In genomic region chr1:170014784-170015183, GRCm38 (mm10) we compare ENCODE assay signal across 22 mouse cellular contexts. TPM values are rescaled to one million over a fixed set of nuclear protein-coding genes. Genes with fewer than 3 reads are reported as not detected.
DNase-seq lines count a peak whose midpoint lies in the region; ATAC-seq lines count a peak whose summit lies in the region.
"Had no signal": no experiment of that assay in that cellular context is flagged by ENCODE, and none has a peak within 500 bp of the region (broad histone marks: within the 10 kb centered on the region; RNA-seq: fewer than 3 reads in every experiment).

No protein-coding gene starts in this region.

- H3K4me3 ChIP-seq in embryonic facial prominence, embryonic 15.5 days (replicated peaks) = no peak overlapping the region
- no peak overlapping the region for H3K4me3 ChIP-seq in embryonic facial prominence, embryonic 10.5 days
- H3K4me3 ChIP-seq: embryonic facial prominence, embryonic 13.5 days; forebrain, embryonic 10.5 days; forebrain, embryonic 13.5 days; gastrocnemius, adult 2 months; heart, adult 2 months; heart, embryonic 10.5 days; heart, embryonic 13.5 days; hindbrain, embryonic 12.5 days; hindbrain, embryonic 15.5 days had no signal

- H3K27ac ChIP-seq in embryonic facial prominence, embryonic 15.5 days (replicated peaks) = no peak overlapping the region
- no peak overlapping the region for H3K27ac ChIP-seq in embryonic facial prominence, embryonic 10.5 days (replicated peaks)
- H3K27ac ChIP-seq: embryonic facial prominence, embryonic 13.5 days; forebrain, embryonic 10.5 days; forebrain, embryonic 13.5 days; gastrocnemius, adult 2 months; heart, adult 2 months; heart, embryonic 10.5 days; heart, embryonic 13.5 days; hindbrain, embryonic 12.5 days; hindbrain, embryonic 15.5 days had no signal

- peak; percentile 34; the same call in 1 of the 2 replicates for ATAC-seq in embryonic facial prominence, embryonic 15.5 days (ENCODE audit: insufficient number of reproducible peaks, low FRiP score, low TSS enrichment, low read depth)
- ATAC-seq: CD4-positive, CD25-positive, alpha-beta regulatory T cell, adult 4 months; forebrain, embryonic 13.5 days; intestine, postnatal 0 days had no signal

- H3K9me3 ChIP-seq in embryonic facial prominence, embryonic 15.5 days (replicated peaks) = peaks cover 36% of the 10 kb centered on the region
- H3K9me3 ChIP-seq in embryonic facial prominence, embryonic 10.5 days = peaks cover 45% of the 10 kb centered on the region
- H3K9me3 ChIP-seq: hindbrain, embryonic 15.5 days had no signal

- no peaks in the 10 kb centered on the region for H3K27me3 ChIP-seq in embryonic facial prominence, embryonic 15.5 days
- no peaks in the 10 kb centered on the region for H3K27me3 ChIP-seq in embryonic facial prominence, embryonic 10.5 days (replicated peaks; ENCODE audit: low read depth, poor library complexity, severe bottlenecking)
- H3K27me3 ChIP-seq: embryonic facial prominence, embryonic 13.5 days; forebrain, embryonic 13.5 days; heart, embryonic 13.5 days; hindbrain, embryonic 12.5 days; hindbrain, embryonic 15.5 days had no signal

- H3K9ac ChIP-seq in embryonic facial prominence, embryonic 15.5 days = no peak overlapping the region
- H3K9ac ChIP-seq: embryonic facial prominence, embryonic 13.5 days; forebrain, embryonic 13.5 days; heart, embryonic 13.5 days; hindbrain, embryonic 12.5 days; hindbrain, embryonic 15.5 days had no signal

- DNase-seq in embryonic facial prominence, embryonic 10.5 days (ENCODE audit: low spot score) = no peak
- DNase-seq in gastrocnemius, postnatal 25 days = peak; percentile 38
- DNase-seq in gastrocnemius, postnatal 10 days = no peak
- peak; percentile 32 for DNase-seq in brain, embryonic 18.5 days (ENCODE audit: low read depth, low spot score)
- no peak for DNase-seq in urinary bladder, postnatal 10 days (ENCODE audit: low spot score)
- DNase-seq: adrenal gland, adult 8-10 months; adrenal gland, postnatal 25 days; gastrocnemius, adult 2 months; gastrocnemius, postnatal 36 days; heart, adult 2 months; heart, postnatal 14 days; kidney, adult 2 months had no signal

- H3K36me3 ChIP-seq in embryonic facial prominence, embryonic 15.5 days = peaks cover 32% of the 10 kb centered on the region
- peaks cover 54% of the 10 kb centered on the region for H3K36me3 ChIP-seq in embryonic facial prominence, embryonic 10.5 days (replicated peaks)
- H3K36me3 ChIP-seq: hindbrain, embryonic 12.5 days; hindbrain, embryonic 15.5 days had no signal

- H3K4me1 ChIP-seq in embryonic facial prominence, embryonic 15.5 days = no peaks in the 10 kb centered on the region
- H3K4me1 ChIP-seq in embryonic facial prominence, embryonic 10.5 days = no peaks in the 10 kb centered on the region
- H3K4me1 ChIP-seq: embryonic facial prominence, embryonic 13.5 days; forebrain, embryonic 10.5 days; forebrain, embryonic 13.5 days; hindbrain, embryonic 12.5 days; hindbrain, embryonic 15.5 days had no signal

- 83% methylated on average over 3 of the region's 3 CpGs for WGBS in embryonic facial prominence, embryonic 15.5 days
- WGBS in embryonic facial prominence, embryonic 10.5 days = 92% methylated on average over 3 of the region's 3 CpGs

- H3K4me2 ChIP-seq in embryonic facial prominence, embryonic 15.5 days (replicated peaks) = no peak overlapping the region
- H3K4me2 ChIP-seq: embryonic facial prominence, embryonic 13.5 days; forebrain, embryonic 13.5 days; heart, embryonic 13.5 days; hindbrain, embryonic 12.5 days; hindbrain, embryonic 15.5 days had no signal

RNA-seq across cellular contexts. Expression of gene Hsd17b7, which starts 45.7 kb away (rescaled TPM):
- 20.3 and 21.5 TPM in 2 replicates for polyA plus RNA-seq in embryonic facial prominence, embryonic 15.5 days (2015; fragmentation: Nextera tagmentation; extraction: Ambion mirVana)
- polyA plus RNA-seq in embryonic facial prominence, embryonic 10.5 days (2016; fragmentation: Nextera tagmentation; extraction: Ambion mirVana) = 23.4 and 24.7 TPM in 2 replicates
- total RNA-seq in gastrocnemius, postnatal 25 days (2021) = 1 to 10 TPM; 2.5 to 7.0 TPM
- total RNA-seq in gastrocnemius, postnatal 10 days (2021) = 1 to 10 TPM; 3.3 to 3.8 TPM

Comparison
In these comparisons a context has a peak if more than half of its experiments do, and no peak if none do; other contexts are left out.
1. DNase-seq: peak in gastrocnemius, postnatal 25 days (single experiment) and brain, embryonic 18.5 days (single experiment); none in embryonic facial prominence, embryonic 10.5 days (single experiment), gastrocnemius, postnatal 10 days (single experiment) and urinary bladder, postnatal 10 days (single experiment).